Mouse (Mus musculus): ENCODE results near the gene Armc12. TPM values are rescaled to one million over a fixed set of nuclear protein-coding genes. Genes with fewer than 3 reads are reported as not detected.

Armc12 gene
- polyA plus RNA-seq (2014; fragmentation: Nextera tagmentation; extraction: Ambion mirVana): not detected in 2 replicates

DNA sequence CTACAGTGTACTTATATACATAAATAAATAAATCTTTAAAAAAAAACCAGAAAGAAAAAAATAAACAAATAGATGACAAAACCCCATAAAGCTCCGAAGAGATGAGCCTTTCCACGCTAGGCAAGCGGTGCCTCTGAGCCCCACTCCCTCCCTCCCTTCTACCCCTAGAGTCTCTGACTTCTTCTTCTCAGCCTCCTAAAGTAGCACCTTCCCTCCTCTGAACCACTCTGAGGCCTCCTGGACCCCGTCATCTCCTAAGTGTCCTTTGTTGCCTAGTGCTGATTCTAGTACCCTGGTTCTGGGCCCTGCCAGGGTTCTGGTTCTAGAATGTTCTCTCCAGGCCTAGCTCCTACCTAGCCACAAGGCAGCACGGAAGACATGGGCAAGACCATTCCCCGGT is at the start of gene Armc12:
Armc12 (plus strand) TSS at position 301 of the 400 bp plus-strand sequence.
- Histone ChIP-seq H3K9ac (no peak within 1 kb of the TSS), H3K4me1 (ENCODE audit: insufficient read depth) (no peaks in the 10 kb centered on the region), H3K36me3 (ENCODE audit: insufficient read depth) (no peaks in the 10 kb centered on the region), H3K27ac (ENCODE audit: low read depth) (no peak within 1 kb of the TSS), H3K27me3 (ENCODE audit: insufficient read depth, low read length) (no peaks in the 10 kb centered on the region), H3K4me3 (ENCODE audit: low read depth, low read length) (no peak within 1 kb of the TSS), H3K4me2 (no peak within 1 kb of the TSS), H3K9me3 (ENCODE audit: low read depth, low read length) (no peaks in the 10 kb centered on the region)
- ATAC-seq (ENCODE audit: insufficient read depth): no peak
- 79% methylated on average over 6 of the region's 6 CpGs for WGBS
- DNase-seq: no peak
- TF ChIP-seq CTCF (IDR thresholded peaks at IDR 0.05; ENCODE audit: low read depth): no peak

DNA sequence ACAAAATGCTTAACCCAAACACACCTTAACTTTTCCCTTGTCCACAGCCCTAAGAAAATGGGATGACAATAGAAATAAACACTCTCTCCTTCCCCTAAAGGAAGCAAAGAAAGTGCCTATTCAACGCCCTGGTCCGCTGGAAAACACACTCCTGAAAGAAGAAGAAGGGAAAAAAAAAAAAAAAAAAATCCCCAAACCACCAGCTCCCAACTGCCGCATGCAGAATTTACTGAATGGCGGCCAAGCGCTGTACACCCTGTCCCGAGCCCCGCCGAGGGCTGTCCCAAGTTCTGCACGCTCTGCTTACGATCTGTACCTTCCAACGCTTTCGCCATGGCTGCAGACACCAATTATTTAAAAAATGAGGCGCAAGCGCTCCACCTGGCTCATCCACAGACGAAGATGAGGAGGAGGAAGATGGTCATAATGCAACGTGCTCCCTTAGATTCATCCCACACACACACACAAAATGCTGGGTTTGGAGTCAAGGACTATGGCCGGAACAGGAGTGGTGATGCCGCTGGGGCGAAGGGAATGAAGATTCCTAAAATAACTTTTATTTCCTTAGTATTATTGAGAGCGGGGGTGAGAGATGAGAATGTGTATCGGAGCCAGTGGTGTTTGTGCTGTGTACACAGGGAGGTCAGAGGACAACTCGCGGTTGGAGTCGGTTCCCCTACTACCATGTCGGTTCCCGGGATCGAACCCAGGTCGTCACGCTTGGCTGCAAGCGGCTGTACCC is 45.7 kb upstream of the Armc12 start:
- no peak for TF ChIP-seq CTCF (IDR thresholded peaks at IDR 0.05; ENCODE audit: low read depth)
- Histone ChIP-seq H3K4me2 (peak overlapping the region; percentile 71), H3K9me3 (ENCODE audit: low read depth, low read length) (no peaks in the 10 kb centered on the region), H3K4me3 (ENCODE audit: low read depth, low read length) (peak overlapping the region; percentile 88), H3K27ac (ENCODE audit: low read depth) (no peak overlapping the region; the same call in 1 of the 2 replicates), H3K9ac (peak overlapping the region; percentile 77), H3K4me1 (ENCODE audit: insufficient read depth) (0 out of 2 replicates have a peak, but pooled peaks cover 3% of the 10 kb centered on the region), H3K36me3 (ENCODE audit: insufficient read depth) (no peaks in the 10 kb centered on the region), H3K27me3 (ENCODE audit: insufficient read depth, low read length) (no peaks in the 10 kb centered on the region)
- DNase-seq (peak; percentile 63), ATAC-seq (ENCODE audit: insufficient read depth) (0 out of 2 replicates have a peak, but pooled peaks have one; percentile 4)
- WGBS: 3% methylated on average over 30 of the region's 30 CpGs

DNA sequence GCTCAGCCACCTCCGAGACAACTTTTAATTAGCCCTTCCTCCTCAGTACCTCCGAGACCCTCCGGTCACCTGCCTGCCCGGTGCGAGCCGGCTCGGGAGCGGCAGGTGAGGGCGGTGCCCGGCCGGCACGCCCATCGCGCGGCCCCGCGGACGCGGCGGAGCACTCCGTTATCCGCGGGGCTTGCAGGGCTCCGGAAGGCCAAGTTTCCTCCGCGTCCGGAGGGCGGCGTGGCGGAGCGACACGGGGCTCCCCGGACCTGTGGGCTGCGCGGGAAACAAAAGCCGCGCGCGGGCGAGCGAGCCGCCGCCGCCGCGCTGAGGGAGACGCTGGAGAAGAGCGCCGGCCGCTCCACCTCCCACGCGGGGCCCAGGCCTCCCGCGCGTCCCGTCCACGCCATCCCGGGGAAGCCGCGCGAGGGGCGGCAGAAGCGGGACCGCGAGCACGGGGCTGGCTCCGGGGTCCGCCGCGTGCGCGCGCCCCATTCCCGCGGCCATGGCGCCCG is 45.1 kb upstream of the Armc12 start:
- DNase-seq: peak; percentile 64
- peak; percentile 38 for ATAC-seq (ENCODE audit: insufficient read depth)

DNA sequence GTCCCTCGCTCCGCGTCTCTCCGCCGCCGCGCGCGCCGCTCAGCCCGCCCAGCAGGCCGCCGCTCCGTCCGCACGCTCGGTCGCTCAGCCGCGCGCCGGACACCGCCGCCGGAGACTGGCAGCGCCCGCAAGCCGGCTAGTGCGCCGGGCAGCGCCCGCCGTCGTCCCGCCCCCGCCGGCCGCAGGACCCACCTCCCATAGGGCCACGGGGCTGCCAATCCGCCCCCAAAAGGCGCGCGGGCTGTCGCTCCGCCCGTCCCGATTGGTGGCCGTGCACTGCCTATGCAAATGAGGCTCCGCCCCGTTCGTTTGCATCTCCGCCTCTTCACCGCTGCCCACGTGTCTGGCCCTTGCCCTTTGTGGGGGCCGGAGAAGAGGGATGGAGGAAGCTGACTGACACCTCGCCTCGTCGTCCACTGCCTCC is 44.6 kb upstream of the Armc12 start:
- peak overlapping the region; percentile 85 for H3K27ac ChIP-seq (ENCODE audit: low read depth)
- no peaks in the 10 kb centered on the region for H3K9me3 ChIP-seq (ENCODE audit: low read depth, low read length)
- H3K9ac ChIP-seq: peak overlapping the region; percentile 77
- ATAC-seq (ENCODE audit: insufficient read depth): peak; percentile 99
- 0 out of 2 replicates have a peak, but pooled peaks cover 3% of the 10 kb centered on the region for H3K4me1 ChIP-seq (ENCODE audit: insufficient read depth)
- no peaks in the 10 kb centered on the region for H3K36me3 ChIP-seq (ENCODE audit: insufficient read depth)
- peak overlapping the region; percentile 71 for H3K4me2 ChIP-seq
- H3K4me3 ChIP-seq (ENCODE audit: low read depth, low read length): peak overlapping the region; percentile 88
- H3K27me3 ChIP-seq (ENCODE audit: insufficient read depth, low read length): no peaks in the 10 kb centered on the region
- peak; percentile 98 for DNase-seq
- no peak for TF ChIP-seq CTCF (IDR thresholded peaks at IDR 0.05; ENCODE audit: low read depth)
- whole genome bisulfite sequencing: under 1% methylated on average over 48 of the region's 58 CpGs

More for the DNA sequence above, 45.1 kb upstream of the Armc12 start:
- Histone ChIP-seq H3K4me2 (peak overlapping the region; percentile 71), H3K27ac (ENCODE audit: low read depth) (peak overlapping the region; percentile 85), H3K36me3 (ENCODE audit: insufficient read depth) (no peaks in the 10 kb centered on the region), H3K27me3 (ENCODE audit: insufficient read depth, low read length) (no peaks in the 10 kb centered on the region), H3K9me3 (ENCODE audit: low read depth, low read length) (no peaks in the 10 kb centered on the region), H3K4me3 (ENCODE audit: low read depth, low read length) (peak overlapping the region; percentile 88), H3K9ac (peak overlapping the region; percentile 77), H3K4me1 (ENCODE audit: insufficient read depth) (0 out of 2 replicates have a peak, but pooled peaks cover 3% of the 10 kb centered on the region)
- TF ChIP-seq CTCF (IDR thresholded peaks at IDR 0.05; ENCODE audit: low read depth): no peak
- WGBS: under 1% methylated on average over 65 of the region's 77 CpGs

DNA sequence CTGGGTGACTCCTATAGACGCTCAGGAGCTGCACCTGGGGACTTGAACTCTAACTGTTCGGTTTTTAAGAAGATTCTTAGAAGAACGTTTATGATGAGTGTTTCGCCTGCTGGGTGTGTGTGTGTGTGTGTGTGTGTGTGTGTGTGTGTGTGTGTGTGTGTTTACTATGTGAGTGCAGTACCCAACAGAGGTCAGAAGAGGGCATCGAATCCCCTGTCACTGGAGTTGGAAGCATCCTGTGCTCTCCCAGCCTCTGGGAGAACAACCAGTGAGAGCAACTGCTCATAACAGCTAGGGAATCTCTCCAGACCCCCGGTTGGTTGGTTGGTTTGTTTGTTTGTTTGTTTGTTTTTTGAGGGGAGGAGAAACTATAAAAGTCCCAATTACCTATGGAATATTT is 43.9 kb upstream of the Armc12 start:
- H3K27ac ChIP-seq (ENCODE audit: low read depth): no peak overlapping the region
- 76% methylated on average over 6 of the region's 6 CpGs for WGBS
- peak overlapping the region; percentile 71 for H3K4me2 ChIP-seq
- TF ChIP-seq CTCF (IDR thresholded peaks at IDR 0.05; ENCODE audit: low read depth): peak; percentile 22
- H3K9ac ChIP-seq: no peak overlapping the region
- H3K9me3 ChIP-seq (ENCODE audit: low read depth, low read length): no peaks in the 10 kb centered on the region
- no peaks in the 10 kb centered on the region for H3K27me3 ChIP-seq (ENCODE audit: insufficient read depth, low read length)
- no peak for DNase-seq
- no peaks in the 10 kb centered on the region for H3K36me3 ChIP-seq (ENCODE audit: insufficient read depth)
- no peak for ATAC-seq (ENCODE audit: insufficient read depth)
- peak overlapping the region; percentile 88; the same call in 1 of the 2 replicates for H3K4me3 ChIP-seq (ENCODE audit: low read depth, low read length)
- 0 out of 2 replicates have a peak, but pooled peaks cover 3% of the 10 kb centered on the region for H3K4me1 ChIP-seq (ENCODE audit: insufficient read depth)

DNA sequence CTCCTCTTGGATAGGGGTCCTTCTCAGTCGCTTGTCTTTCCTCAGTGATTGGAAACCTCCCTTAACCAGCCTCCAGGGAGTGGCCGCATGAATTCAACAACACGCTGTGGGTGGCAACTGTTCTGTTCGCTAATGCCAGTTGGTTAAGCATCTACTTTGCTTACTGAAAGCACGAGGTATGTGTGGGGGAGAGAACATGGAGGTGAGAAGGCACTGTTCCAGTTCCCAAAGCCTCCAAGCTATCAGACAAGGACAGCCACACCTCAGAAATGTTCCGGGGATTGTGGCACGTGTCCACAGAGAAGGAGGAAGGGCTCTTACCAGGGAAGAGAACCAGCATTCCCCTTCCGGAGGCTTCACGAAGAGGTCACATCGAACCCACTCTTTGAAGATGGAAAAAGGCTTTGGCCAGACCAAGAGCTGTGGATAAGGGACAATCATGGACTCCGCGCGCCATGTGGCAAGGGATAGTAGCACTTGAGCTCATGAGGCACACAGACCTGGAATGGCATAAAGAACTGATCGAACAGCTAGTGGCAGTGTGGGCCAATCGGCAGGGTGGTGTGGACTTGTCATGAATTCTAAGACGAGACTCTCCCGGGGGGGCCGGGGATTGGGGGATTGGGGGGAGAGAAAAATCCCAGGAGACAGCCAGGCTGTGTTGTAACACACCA is 42.9 kb upstream of the Armc12 start:
- no peak for TF ChIP-seq CTCF (IDR thresholded peaks at IDR 0.05; ENCODE audit: low read depth)
- Histone ChIP-seq H3K27ac (ENCODE audit: low read depth) (no peak overlapping the region), H3K9me3 (ENCODE audit: low read depth, low read length) (no peaks in the 10 kb centered on the region), H3K4me2 (no peak overlapping the region), H3K9ac (no peak overlapping the region), H3K36me3 (ENCODE audit: insufficient read depth) (no peaks in the 10 kb centered on the region), H3K27me3 (ENCODE audit: insufficient read depth, low read length) (no peaks in the 10 kb centered on the region), H3K4me3 (ENCODE audit: low read depth, low read length) (no peak overlapping the region), H3K4me1 (ENCODE audit: insufficient read depth) (0 out of 2 replicates have a peak, but pooled peaks cover 3% of the 10 kb centered on the region)
- ATAC-seq (ENCODE audit: insufficient read depth) (no peak), DNase-seq (no peak)
- WGBS: 89% methylated on average over 18 of the region's 18 CpGs
